Mouse (Mus musculus) thymus, adult 2 months (tissue): ENCODE data around the gene Olfr709-ps1. TPM values are rescaled to one million over a fixed set of nuclear protein-coding genes. Genes with fewer than 3 reads are reported as not detected.

Source experiments
- DNase-seq: peaks from one replicate; pipeline ENCODE4 v3.0.0; 2021
- H3K27ac ChIP-seq: fragments of 200-500 bp; 2 replicates; pipeline ENCODE4 v1.5.1; 2012; ENCODE audit warnings: low read length, control low read depth; ENCODE audit not compliant: control insufficient read depth, insufficient read depth
- H3K27me3 ChIP-seq: fragments of 200-500 bp; 2 replicates; pipeline ENCODE4 v1.6.1; 2012; ENCODE audit warnings: mild to moderate bottlenecking, low read length, moderate library complexity, mixed read lengths; ENCODE audit not compliant: control insufficient read depth, insufficient read depth
- H3K36me3 ChIP-seq: fragments of 200-500 bp; 2 replicates; pipeline ENCODE4 v1.6.1; 2012; ENCODE audit warnings: mild to moderate bottlenecking, low read length, moderate library complexity; ENCODE audit not compliant: control insufficient read depth, insufficient read depth
- H3K4me1 ChIP-seq: fragments of 200-500 bp; replicated peaks from 2 replicates; pipeline ENCODE4 v1.6.1; 2012; ENCODE audit warnings: low read length; ENCODE audit not compliant: control insufficient read depth, insufficient read depth
- H3K4me3 ChIP-seq: fragments of 200-500 bp; 2 replicates; pipeline ENCODE4 v1.5.1; 2012; ENCODE audit warnings: mild to moderate bottlenecking, low read length, control low read depth, moderate library complexity; ENCODE audit not compliant: control insufficient read depth, insufficient read depth
- CTCF ChIP-seq: fragments of 200-500 bp; IDR thresholded peaks from 2 replicates; pipeline ENCODE4 v1.5.1; 2012; ENCODE audit warnings: mild to moderate bottlenecking, control low read depth, low read length, moderate library complexity, borderline replicate concordance; ENCODE audit not compliant: control insufficient read depth, poor library complexity, insufficient read depth; ENCODE audit errors: extremely low read depth
- POLR2A ChIP-seq: fragments of 200-500 bp; IDR thresholded peaks from 2 replicates; pipeline ENCODE4 v1.6.1; 2012; ENCODE audit warnings: mild to moderate bottlenecking, low read length, control low read depth, moderate library complexity; ENCODE audit not compliant: control insufficient read depth, poor library complexity, insufficient read depth; ENCODE audit errors: extremely low read depth
- WGBS: fragments of 180-500 bp; shearing (Covaris S2); methylation state at CpG from one replicate; pipeline ENCODE4 v1.1.7; 2018; 5-methylcytosine and 5-hydroxymethylcytosine counted together
- polyA plus RNA-seq: library from polyadenylated mRNA; depleted of rRNA; stranded (reverse); fragments of >200 nt; gene quantifications from 2 replicates; pipeline ENCODE4 v1.2.3, GENCODE M21; 2012; rRNA removed

Gene Olfr709-ps1
- polyA plus RNA-seq, 1 experiment: not detected

GRCm38 (mm10) chr7:106888062-106888461 lies 44.0 kb downstream of the Olfr709-ps1 start, which contains the start of gene Olfr706:
Gene Olfr706 (minus strand): TSS chr7:106888162.
- 92% methylated on average over 2 of the region's 2 CpGs for WGBS
- H3K27me3 ChIP-seq: no peaks in the 10 kb centered on the region
- H3K4me3 ChIP-seq: no peak within 1 kb of the TSS
- no peak for DNase-seq
- no peak within 1 kb of the TSS for H3K27ac ChIP-seq
- H3K4me1 ChIP-seq: no peaks in the 10 kb centered on the region
- TF ChIP-seq CTCF (no peak), POLR2A (no peak)
- H3K36me3 ChIP-seq: no peaks in the 10 kb centered on the region

- Histone ChIP-seq H3K27ac (no peak within 1 kb of the TSS), H3K27me3 (no peaks in the 10 kb centered on the region), H3K4me3 (no peak within 1 kb of the TSS), H3K36me3 (no peaks in the 10 kb centered on the region), H3K4me1 (no peaks in the 10 kb centered on the region)
- no peak for DNase-seq
- 89% methylated on average over 3 of the region's 3 CpGs for WGBS
- TF ChIP-seq CTCF (no peak), POLR2A (no peak)
Measured at GRCm38 (mm10) chr7:106876791-106877190, 55.2 kb downstream of the Olfr709-ps1 start, which contains the start of gene Olfr705. Gene Olfr705 (minus strand): TSS chr7:106876891.

Other genes starting within 250 kb of the Olfr709-ps1 start
- not detected in 2 replicates for gene Olfr694, start 240.4 kb downstream of the Olfr709-ps1 start, polyA plus RNA-seq
- not detected in 2 replicates for gene Olfr695, start 215.8 kb downstream of the Olfr709-ps1 start, polyA plus RNA-seq
- gene Olfr697, start 189.8 kb downstream of the Olfr709-ps1 start, polyA plus RNA-seq: not detected in 2 replicates
- not detected in 2 replicates for gene Olfr698, start 176.8 kb downstream of the Olfr709-ps1 start, polyA plus RNA-seq
- gene Olfr699, start 139.0 kb downstream of the Olfr709-ps1 start, polyA plus RNA-seq: not detected in 2 replicates
- gene Olfr700, start 123.4 kb downstream of the Olfr709-ps1 start, polyA plus RNA-seq: not detected in 2 replicates
- gene Olfr701, start 118.1 kb downstream of the Olfr709-ps1 start, polyA plus RNA-seq: 0.09 TPM in 1 of 2 replicates, not detected in the other
- gene Olfr702, start 98.3 kb downstream of the Olfr709-ps1 start, polyA plus RNA-seq: not detected in 2 replicates
- gene Olfr703, start 88.9 kb downstream of the Olfr709-ps1 start, polyA plus RNA-seq: not detected in 2 replicates
- gene Olfr704, start 69.0 kb downstream of the Olfr709-ps1 start, polyA plus RNA-seq: not detected in 2 replicates
- gene Olfr705, start 55.3 kb downstream of the Olfr709-ps1 start, polyA plus RNA-seq: not detected in 2 replicates
- gene Olfr706, start 44.1 kb downstream of the Olfr709-ps1 start, polyA plus RNA-seq: not detected in 2 replicates
- not detected in 2 replicates for gene Olfr707, start 31.0 kb downstream of the Olfr709-ps1 start, polyA plus RNA-seq
- gene Olfr1532-ps1, start 24.2 kb downstream of the Olfr709-ps1 start, polyA plus RNA-seq: not detected in 2 replicates
- gene Olfr710, start 16.1 kb upstream of the Olfr709-ps1 start, polyA plus RNA-seq: not detected in 2 replicates
- not detected in 2 replicates for gene Olfr6, start 31.7 kb upstream of the Olfr709-ps1 start, polyA plus RNA-seq
- not detected in 2 replicates for gene Olfr711, start 43.2 kb upstream of the Olfr709-ps1 start, polyA plus RNA-seq
- gene Olfr2, start 73.9 kb upstream of the Olfr709-ps1 start, polyA plus RNA-seq: not detected in 2 replicates
- not detected in 2 replicates for gene Olfr713, start 99.0 kb upstream of the Olfr709-ps1 start, polyA plus RNA-seq
- not detected in 2 replicates for gene Olfr714, start 138.8 kb upstream of the Olfr709-ps1 start, polyA plus RNA-seq
- gene Olfr17, start 161.0 kb upstream of the Olfr709-ps1 start, polyA plus RNA-seq: not detected in 2 replicates
- not detected in 2 replicates for gene Olfr715b, start 178.2 kb upstream of the Olfr709-ps1 start, polyA plus RNA-seq
- gene Olfr715, start 198.9 kb upstream of the Olfr709-ps1 start, polyA plus RNA-seq: not detected in 2 replicates
- not detected in 2 replicates for gene Olfr716, start 206.1 kb upstream of the Olfr709-ps1 start, polyA plus RNA-seq
- 0.09 TPM in 1 of 2 replicates, not detected in the other for gene Nlrp14, start 234.8 kb upstream of the Olfr709-ps1 start, polyA plus RNA-seq